Mouse (Mus musculus) lung, postnatal 14 days (tissue): ENCODE measurements around the gene C87977.
"Not testable (repeated sequence)": the region's sequence is repeated elsewhere in the genome, so short reads cannot be mapped to it uniquely, and the experiment has no call there.

ENCODE experiments used
- DNase-seq: peaks from one replicate; pipeline ENCODE4 v3.0.0; 2021

Gene C87977

DNA sequence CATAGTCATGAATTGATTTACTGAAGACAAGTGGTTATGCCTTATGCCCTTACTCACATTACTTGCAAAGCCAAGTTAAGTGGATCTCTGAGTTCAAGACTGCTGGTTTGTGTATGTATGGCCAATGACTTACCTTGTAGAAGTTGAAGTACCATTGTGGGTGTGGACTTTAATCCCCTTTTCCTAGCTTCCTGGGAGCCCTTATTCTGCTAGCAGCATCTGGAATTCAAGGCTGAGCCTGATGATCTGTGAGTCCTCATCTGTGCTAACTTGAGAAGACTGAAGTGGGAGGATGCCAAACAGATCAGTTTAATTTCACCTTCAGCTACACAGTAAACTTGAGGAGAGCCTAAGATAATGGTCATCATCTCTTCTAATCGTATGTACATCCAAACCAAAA is at the start of gene C87977:
C87977 (minus strand) TSS at position 101 of the 400 bp plus-strand sequence.
- not testable (repeated sequence) for DNase-seq

- not testable (repeated sequence) for DNase-seq
These were observed 41.6 kb upstream of the C87977 start for GRCm38 (mm10) chr4:144254768-144255167.

DNA sequence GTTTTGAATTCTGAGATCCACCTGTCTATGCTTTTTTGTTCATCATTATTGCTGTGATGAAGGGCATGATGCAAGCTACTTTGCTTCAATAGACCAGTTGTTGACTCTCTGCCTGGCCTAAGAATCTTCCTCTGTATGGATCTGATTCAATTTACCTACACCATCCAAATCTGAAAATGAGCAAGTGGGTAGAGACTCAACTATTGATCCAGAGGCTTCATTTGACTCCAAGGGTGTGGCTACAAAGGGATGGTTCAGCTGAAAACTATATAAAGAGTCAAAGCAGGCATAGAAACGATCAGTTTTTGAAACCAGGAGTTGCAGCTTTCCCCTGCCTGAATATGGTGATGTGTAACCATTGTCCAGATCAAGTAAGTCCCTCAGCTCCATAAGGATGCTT is 22.7 kb downstream of the C87977 start, which contains the start of gene Oog2:
Oog2 (plus strand) TSS at position 301 of the 400 bp plus-strand sequence.
- DNase-seq = no peak

DNA sequence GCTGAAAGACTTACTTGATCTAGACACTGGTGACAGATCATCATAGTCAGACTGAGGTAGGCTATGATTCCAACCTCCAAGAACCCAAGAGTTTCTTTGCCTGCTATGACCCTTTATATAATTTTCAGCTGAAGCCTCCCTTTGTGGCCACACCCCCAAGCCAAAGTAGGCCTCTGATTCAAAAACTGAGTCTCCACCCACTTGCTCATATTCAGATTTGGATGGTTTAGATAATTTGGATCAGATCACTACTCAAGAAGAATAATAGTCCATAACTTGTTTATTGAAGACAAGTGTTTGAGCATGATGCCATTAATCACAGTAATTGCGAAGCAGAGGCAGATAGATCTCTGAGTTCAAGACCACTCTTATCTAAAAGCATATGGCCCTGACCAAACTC is 50.6 kb downstream of the C87977 start, which contains the start of gene Oog3:
Oog3 (minus strand) TSS at position 101 of the 400 bp plus-strand sequence.
- no peak for DNase-seq
